Mouse (Mus musculus) testis, postnatal 10 days (tissue): Measurements from ENCODE around the gene Hoxa7.

Experiments
- DNase-seq: peaks from one replicate; pipeline ENCODE4 v3.0.0; 2021; ENCODE audit warnings: low spot score

The Hoxa7 gene

GRCm38 (mm10) chr6:52226569-52227257, 5.1 kb upstream of the Hoxa7 start:
- DNase-seq, result no peak

DNA sequence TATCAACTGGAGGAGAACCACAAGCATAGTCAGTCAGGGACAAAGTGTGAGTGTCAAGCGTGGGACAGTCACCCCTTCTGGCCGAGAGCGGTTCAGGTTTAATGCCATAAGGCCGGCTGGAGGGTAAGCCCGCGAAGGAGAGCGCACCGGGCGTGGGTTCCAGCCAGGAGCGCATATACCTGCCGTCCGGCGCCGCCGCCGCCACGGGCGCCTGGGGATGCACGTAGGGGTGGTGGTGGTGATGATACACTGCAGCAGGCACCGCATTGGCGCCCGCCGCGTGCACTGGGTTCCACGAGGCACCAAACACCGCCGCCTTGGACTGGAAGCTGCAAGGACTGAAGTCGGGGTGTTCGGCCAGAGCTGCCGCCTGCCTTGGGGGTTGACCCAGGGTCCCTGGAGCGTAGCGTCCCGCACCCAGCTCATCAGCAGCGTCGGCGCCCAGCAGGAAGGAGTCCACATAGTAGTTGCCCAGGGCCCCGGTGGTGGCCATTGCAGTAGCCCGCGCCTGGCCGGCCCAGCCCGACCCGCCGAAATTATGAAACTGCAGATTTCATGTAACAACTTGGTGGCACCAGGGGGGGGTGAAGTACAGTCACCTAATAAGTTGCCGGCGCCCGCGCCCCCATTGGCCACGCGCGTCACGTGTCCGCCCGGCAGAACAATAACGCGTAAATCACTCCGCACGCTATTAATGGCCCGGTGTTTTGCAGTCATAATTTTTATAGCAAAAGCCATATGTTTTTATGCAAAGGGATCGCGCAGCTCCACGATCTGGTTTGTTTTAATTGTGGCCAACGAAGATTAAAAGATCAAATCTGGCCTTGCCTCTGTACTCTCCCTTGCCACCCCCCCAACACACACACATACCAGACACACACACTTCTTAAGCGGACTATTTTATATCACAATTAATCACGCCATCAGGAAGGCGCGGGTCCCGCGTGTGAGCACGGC, 4.2 kb upstream of the Hoxa7 start:
- DNase-seq, result no peak

- DNase-seq, result no peak
Observed at GRCm38 (mm10) chr6:52224895-52225611, 3.4 kb upstream of the Hoxa7 start.

DNA sequence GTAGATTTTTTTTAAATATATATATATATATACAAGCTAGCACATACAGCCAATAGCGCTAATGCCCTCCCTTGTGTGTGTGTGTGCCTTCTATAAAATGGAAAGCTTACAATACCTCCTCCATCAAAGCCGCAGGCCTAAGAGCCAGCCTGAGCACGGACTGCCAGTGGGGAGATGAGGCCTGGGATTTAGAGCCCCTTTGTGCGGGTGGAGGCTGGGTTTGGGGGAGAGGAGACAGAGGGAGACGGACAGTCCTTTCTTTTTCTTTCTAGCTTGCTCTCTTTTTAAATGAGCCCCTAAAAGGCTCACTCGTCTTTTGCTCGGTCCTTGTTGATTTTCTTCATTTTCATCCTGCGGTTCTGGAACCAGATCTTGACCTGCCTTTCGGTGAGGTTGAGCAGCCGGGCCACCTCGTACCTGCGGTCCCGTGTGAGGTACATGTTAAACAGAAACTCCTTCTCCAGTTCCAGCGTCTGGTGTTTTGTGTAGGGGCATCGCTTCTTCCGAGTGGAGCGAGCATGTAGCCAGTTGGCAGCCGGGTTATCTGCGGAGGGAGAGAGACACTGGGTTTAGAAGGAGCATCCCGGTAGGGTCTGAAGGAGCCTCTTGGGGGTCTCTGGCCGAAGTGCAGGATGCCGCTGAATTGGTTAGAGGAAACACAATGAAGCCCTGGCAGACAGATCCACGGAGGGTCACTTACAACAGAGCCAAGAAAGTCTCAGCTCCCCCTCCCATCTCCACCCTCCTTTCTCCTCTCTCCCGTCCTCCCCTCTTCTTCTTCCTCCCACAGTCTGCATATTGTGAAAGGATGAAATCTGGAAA, 2.5 kb upstream of the Hoxa7 start:
- DNase-seq, result peak; percentile 33

GRCm38 (mm10) chr6:52222729-52223128, 1.1 kb upstream of the Hoxa7 start:
- peak; percentile 33 for DNase-seq

- DNase-seq, result peak; percentile 50
Observed at GRCm38 (mm10) chr6:52221993-52222685, 485 bp upstream of the Hoxa7 start.

DNA sequence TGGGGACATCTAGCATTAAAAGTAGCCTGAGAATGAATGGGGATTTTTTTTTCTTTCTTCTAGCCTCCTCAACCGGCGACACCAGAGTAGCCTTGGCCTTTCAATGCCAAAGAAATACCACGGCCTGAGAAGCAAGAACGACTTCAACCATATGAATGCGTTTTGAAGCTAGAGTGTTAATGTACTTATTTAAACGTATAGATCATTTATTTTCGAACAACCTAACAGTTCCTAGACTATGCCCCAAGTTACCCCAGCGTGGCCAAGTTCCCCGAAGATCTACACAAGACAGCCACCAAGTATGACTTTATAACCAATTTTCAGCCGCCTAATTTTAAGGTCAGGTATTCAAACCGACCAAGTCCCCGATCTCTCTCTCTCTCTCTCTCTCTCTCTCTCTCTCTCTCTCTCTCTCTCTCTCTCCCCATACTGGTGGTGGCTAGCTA, 766 bp downstream of the Hoxa7 start:
- no peak for DNase-seq

- peak; percentile 39 for DNase-seq
Observed at GRCm38 (mm10) chr6:52220003-52220864, 1.4 kb downstream of the Hoxa7 start.

DNA sequence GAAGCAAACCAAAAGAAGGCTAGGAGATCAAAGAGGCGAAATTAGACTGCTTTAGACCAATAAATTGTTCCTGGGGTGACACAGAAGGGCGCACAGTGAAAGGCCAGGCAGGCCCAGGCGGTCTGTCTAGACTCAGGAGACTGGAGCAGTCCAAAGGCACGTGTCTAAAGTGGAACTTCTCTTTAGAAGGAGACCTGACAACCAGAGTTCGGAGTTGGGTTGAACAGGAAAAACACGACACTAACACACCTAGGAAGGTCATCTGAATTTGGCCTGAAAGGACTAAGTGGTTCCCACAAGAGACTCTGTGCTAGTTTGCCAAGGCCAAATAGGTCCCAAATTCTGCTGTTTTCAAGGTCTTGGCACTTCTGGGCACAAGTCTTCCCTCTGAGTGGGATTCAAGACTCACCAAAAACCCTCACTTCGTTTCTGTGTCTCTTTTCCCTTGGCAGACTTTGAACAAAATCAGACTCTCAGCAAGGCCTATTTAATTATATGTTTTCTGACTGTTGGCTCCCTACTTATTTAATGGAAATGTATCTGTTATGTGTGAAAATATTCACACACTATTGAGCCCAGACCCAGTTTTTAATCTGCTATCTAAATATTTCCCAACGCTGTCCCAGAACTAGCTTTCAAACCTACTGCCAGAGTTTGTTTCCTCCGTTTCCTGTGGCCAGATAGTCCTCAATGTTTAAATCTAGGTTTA, 2.3 kb downstream of the Hoxa7 start:
- DNase-seq, result peak; percentile 36

- DNase-seq, result peak; percentile 42
Observed at GRCm38 (mm10) chr6:52218643-52219215, 2.9 kb downstream of the Hoxa7 start.

- no peak for DNase-seq
Observed at GRCm38 (mm10) chr6:52217895-52218642, 3.6 kb downstream of the Hoxa7 start.

DNA sequence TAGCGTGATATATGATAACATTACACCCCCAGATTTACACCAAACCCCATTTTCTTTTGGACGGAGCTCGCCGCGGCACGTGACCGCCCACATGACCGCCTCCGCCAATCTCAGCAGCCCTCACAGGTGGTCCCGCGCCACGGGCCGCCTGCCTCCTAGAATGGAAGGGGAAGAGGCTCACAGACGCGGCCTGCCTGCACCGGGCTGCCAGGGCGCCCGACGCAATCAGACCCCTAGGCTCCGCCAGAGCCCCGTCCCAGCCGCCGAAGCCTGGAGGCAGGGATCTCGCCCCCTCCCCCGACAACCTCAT, 4.2 kb downstream of the Hoxa7 start:
- no peak for DNase-seq

DNA sequence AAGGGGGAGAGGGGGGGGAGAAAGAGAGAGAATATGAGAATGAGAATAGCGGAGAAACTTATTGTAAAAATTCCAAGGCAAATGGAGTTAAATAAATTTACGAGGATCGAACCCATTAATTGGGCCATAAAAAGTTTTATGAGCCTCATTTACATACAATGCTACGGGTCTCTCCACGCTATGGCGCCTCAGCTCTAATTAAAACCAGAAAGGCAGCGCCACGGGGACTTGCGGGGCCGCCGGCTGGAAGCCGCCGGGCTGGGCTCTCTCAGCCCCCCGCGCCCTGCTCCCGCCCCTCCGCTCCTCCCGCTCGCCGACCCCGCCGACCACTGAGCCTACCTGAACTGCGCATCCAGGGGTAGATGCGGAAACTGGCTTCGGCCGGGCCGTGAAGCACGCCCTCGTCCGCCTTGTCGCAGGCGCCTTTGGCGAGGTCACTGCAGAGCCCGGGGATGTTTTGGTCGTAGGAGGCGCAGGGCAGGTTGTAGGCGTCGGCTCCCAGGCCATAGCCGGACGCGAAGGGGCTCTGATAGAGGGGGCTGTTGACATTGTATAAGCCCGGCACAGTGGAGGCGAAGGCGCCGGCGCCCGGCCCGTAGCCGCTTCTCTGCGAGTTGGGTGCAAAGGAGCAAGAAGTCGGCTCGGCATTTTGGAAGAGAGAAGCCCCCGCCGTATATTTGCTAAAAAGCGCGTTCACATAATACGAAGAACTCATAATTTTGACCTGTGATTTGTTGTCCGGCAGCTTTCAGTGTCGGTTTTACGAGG, 4.8 kb downstream of the Hoxa7 start:
- no peak for DNase-seq

- DNase-seq, result no peak
Observed at GRCm38 (mm10) chr6:52215771-52216535, 5.7 kb downstream of the Hoxa7 start.

- no peak for DNase-seq
Observed at GRCm38 (mm10) chr6:52215070-52215469, 6.6 kb downstream of the Hoxa7 start.

DNA sequence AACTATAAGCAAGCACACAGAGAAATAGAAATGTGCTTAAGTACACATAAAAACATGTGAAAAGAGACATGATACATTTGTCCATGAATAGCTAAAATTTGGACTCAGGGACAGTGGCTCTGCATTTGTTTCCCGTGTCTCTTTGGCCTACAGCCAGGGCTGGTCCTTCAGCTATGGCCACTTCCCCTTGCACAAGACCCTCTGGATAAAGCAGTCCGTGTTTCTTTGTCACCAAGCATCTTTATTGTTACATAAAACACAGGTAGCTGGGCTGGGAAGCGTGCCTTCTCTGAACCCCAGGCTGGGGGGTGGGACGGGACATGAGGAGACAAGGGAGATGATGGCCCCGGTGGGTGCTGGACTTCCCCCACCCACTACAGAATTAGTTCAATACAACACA, 7.4 kb downstream of the Hoxa7 start:
- DNase-seq, result no peak
